Mouse (Mus musculus) hindbrain, embryonic 11.5 days (tissue): ENCODE data around the gene Nfasc. TPM values are rescaled to one million over a fixed set of nuclear protein-coding genes. Genes with fewer than 3 reads are reported as not detected.

Experiments
- ATAC-seq: fragments of 200-750 bp; cut with Nextera tagmentation; 2 replicates; pipeline ENCODE4 v1.8.0; 2017; ENCODE audit warnings: mild to moderate bottlenecking, moderate TSS enrichment, moderate library complexity; ENCODE audit not compliant: low FRiP score
- DNase-seq: peaks from one replicate; pipeline ENCODE4 v3.0.0-alpha.2; 2015; ENCODE audit warnings: low spot score
- H3K27ac ChIP-seq: fragments of 300-500 bp; sonication (generic); 2 replicates; pipeline ENCODE4 v1.5.1; 2014; ENCODE audit warnings: mild to moderate bottlenecking, low read depth, low read length
- H3K27me3 ChIP-seq: fragments of 300-500 bp; sonication (generic); 2 replicates; pipeline ENCODE4 v1.6.1; 2014; ENCODE audit warnings: mild to moderate bottlenecking, low read length, moderate library complexity, mixed read lengths; ENCODE audit not compliant: control insufficient read depth, insufficient read depth
- H3K36me3 ChIP-seq: fragments of 300-500 bp; sonication (generic); 2 replicates; pipeline ENCODE4 v1.6.1; 2014; ENCODE audit warnings: mild to moderate bottlenecking, low read length, moderate library complexity, mixed read lengths; ENCODE audit not compliant: control insufficient read depth, insufficient read depth
- H3K4me1 ChIP-seq: fragments of 300-500 bp; sonication (generic); replicated peaks from 2 replicates; pipeline ENCODE4 v1.6.1; 2014; ENCODE audit warnings: low read length, mixed read lengths; ENCODE audit not compliant: control insufficient read depth, insufficient read depth
- H3K4me2 ChIP-seq: fragments of 300-500 bp; sonication (generic); replicated peaks from 2 replicates; pipeline ENCODE4 v1.6.1; 2014; ENCODE audit warnings: mild to moderate bottlenecking, low read depth, low read length
- H3K4me3 ChIP-seq: fragments of 300-500 bp; sonication (generic); 2 replicates; pipeline ENCODE4 v1.5.1; 2014; ENCODE audit warnings: low read depth, low read length
- H3K9ac ChIP-seq: fragments of 300-500 bp; sonication (generic); 2 replicates; pipeline ENCODE4 v1.6.1; 2014; ENCODE audit warnings: low read depth, low read length
- H3K9me3 ChIP-seq: fragments of 300-500 bp; sonication (generic); 2 replicates; pipeline ENCODE4 v1.6.1; 2016; ENCODE audit warnings: low read length; ENCODE audit not compliant: control insufficient read depth
- WGBS: fragments of 180-500 bp; shearing (Covaris S2); extraction: QIAGEN DNeasy Blood & Tissue Kit; methylation state at CpG from one replicate; pipeline ENCODE4 v1.1.7; 2014; 5-methylcytosine and 5-hydroxymethylcytosine counted together
- polyA plus RNA-seq: library from polyadenylated mRNA; unstranded; fragments of >200 nt; fragmentation: Nextera tagmentation; extraction: Ambion mirVana; gene quantifications from 2 replicates; pipeline ENCODE4 v1.2.1, GENCODE M21; 2014

Gene Nfasc
- polyA plus RNA-seq: 26.9 and 38.0 TPM in 2 replicates

GRCm38 (mm10) chr1:132741175-132741997 lies at the start of gene Nfasc:
Nfasc (minus strand) TSS chr1:132741797.
- Histone ChIP-seq H3K4me3 (peak within 1 kb of the TSS; percentile 63), H3K9me3 (no peaks in the 10 kb centered on the region), H3K4me1 (peaks cover 14% of the 10 kb centered on the region), H3K9ac (peak within 1 kb of the TSS; percentile 77), H3K4me2 (peak within 1 kb of the TSS; percentile 69), H3K27me3 (no peaks in the 10 kb centered on the region), H3K36me3 (no peaks in the 10 kb centered on the region), H3K27ac (peak within 1 kb of the TSS; percentile 58)
- DNase-seq (peak; percentile 95), ATAC-seq (peak; percentile 70)
- 3% methylated on average over 51 of the region's 51 CpGs for whole genome bisulfite sequencing

- ATAC-seq (no peak), DNase-seq (no peak)
- Histone ChIP-seq H3K27ac (no peak overlapping the region), H3K4me3 (no peak overlapping the region), H3K4me2 (no peak overlapping the region), H3K36me3 (no peaks in the 10 kb centered on the region), H3K4me1 (no peaks in the 10 kb centered on the region), H3K9ac (no peak overlapping the region), H3K27me3 (no peaks in the 10 kb centered on the region), H3K9me3 (no peaks in the 10 kb centered on the region)
- 94% methylated on average over 6 of the region's 6 CpGs for WGBS
These were observed 49.5 kb upstream of the Nfasc start for GRCm38 (mm10) chr1:132791049-132791448.

GRCm38 (mm10) chr1:132786866-132787265 lies 45.3 kb upstream of the Nfasc start:
- Histone ChIP-seq H3K4me1 (no peaks in the 10 kb centered on the region), H3K9ac (no peak overlapping the region), H3K9me3 (no peaks in the 10 kb centered on the region), H3K27ac (no peak overlapping the region), H3K4me3 (no peak overlapping the region), H3K27me3 (no peaks in the 10 kb centered on the region), H3K4me2 (no peak overlapping the region), H3K36me3 (no peaks in the 10 kb centered on the region)
- DNase-seq (no peak), ATAC-seq (no peak)
- 81% methylated on average over 5 of the region's 5 CpGs for WGBS

GRCm38 (mm10) chr1:132781607-132782445 lies 40.2 kb upstream of the Nfasc start:
- H3K9ac ChIP-seq: no peak overlapping the region
- no peak for ATAC-seq

GRCm38 (mm10) chr1:132780961-132781360 lies 39.4 kb upstream of the Nfasc start:
- Histone ChIP-seq H3K9me3 (no peaks in the 10 kb centered on the region), H3K36me3 (no peaks in the 10 kb centered on the region), H3K4me1 (no peaks in the 10 kb centered on the region), H3K4me2 (no peak overlapping the region), H3K4me3 (no peak overlapping the region), H3K9ac (no peak overlapping the region), H3K27me3 (no peaks in the 10 kb centered on the region), H3K27ac (no peak overlapping the region)
- DNase-seq (no peak), ATAC-seq (no peak)
- WGBS: 85% methylated on average over 5 of the region's 5 CpGs

More at GRCm38 (mm10) chr1:132781607-132782445, 40.2 kb upstream of the Nfasc start:
- H3K36me3 ChIP-seq: no peaks in the 10 kb centered on the region
- H3K27me3 ChIP-seq: no peaks in the 10 kb centered on the region
- H3K4me1 ChIP-seq: no peaks in the 10 kb centered on the region
- H3K4me3 ChIP-seq: no peak overlapping the region
- no peak overlapping the region for H3K27ac ChIP-seq
- WGBS: 69% methylated on average over 13 of the region's 13 CpGs
- no peak overlapping the region for H3K4me2 ChIP-seq
- DNase-seq: no peak
- no peaks in the 10 kb centered on the region for H3K9me3 ChIP-seq

- H3K4me3 ChIP-seq: no peak overlapping the region
- WGBS: 82% methylated on average over 1 of the region's 1 CpGs
- H3K9ac ChIP-seq: no peak overlapping the region
- DNase-seq (no peak), ATAC-seq (no peak)
- H3K27me3 ChIP-seq: no peaks in the 10 kb centered on the region
- H3K36me3 ChIP-seq: no peaks in the 10 kb centered on the region
- no peaks in the 10 kb centered on the region for H3K9me3 ChIP-seq
- H3K27ac ChIP-seq: no peak overlapping the region
- no peaks in the 10 kb centered on the region for H3K4me1 ChIP-seq
- H3K4me2 ChIP-seq: no peak overlapping the region
These were observed 38.7 kb upstream of the Nfasc start for GRCm38 (mm10) chr1:132780254-132780653.

GRCm38 (mm10) chr1:132774959-132775358 lies 33.4 kb upstream of the Nfasc start:
- Histone ChIP-seq H3K9me3 (no peaks in the 10 kb centered on the region), H3K36me3 (no peaks in the 10 kb centered on the region), H3K4me1 (no peaks in the 10 kb centered on the region), H3K4me2 (no peak overlapping the region), H3K9ac (no peak overlapping the region), H3K27ac (no peak overlapping the region), H3K27me3 (no peaks in the 10 kb centered on the region), H3K4me3 (no peak overlapping the region)
- WGBS: 84% methylated on average over 6 of the region's 6 CpGs
- DNase-seq (no peak), ATAC-seq (no peak)

GRCm38 (mm10) chr1:132771377-132771776 lies 29.8 kb upstream of the Nfasc start:
- peak; percentile 46 for DNase-seq
- H3K4me2 ChIP-seq: no peak overlapping the region

More at GRCm38 (mm10) chr1:132771377-132771776, 29.8 kb upstream of the Nfasc start:
- no peaks in the 10 kb centered on the region for H3K36me3 ChIP-seq
- H3K4me1 ChIP-seq: no peaks in the 10 kb centered on the region
- no peaks in the 10 kb centered on the region for H3K27me3 ChIP-seq
- 33% methylated on average over 5 of the region's 5 CpGs for WGBS
- H3K9ac ChIP-seq: no peak overlapping the region
- H3K9me3 ChIP-seq: no peaks in the 10 kb centered on the region
- ATAC-seq: no peak
- H3K27ac ChIP-seq: no peak overlapping the region
- H3K4me3 ChIP-seq: no peak overlapping the region
